Mouse (Mus musculus) embryonic facial prominence, embryonic 11.5 days (tissue): Measurements from ENCODE around the gene Sesn1. TPM values are rescaled to one million over a fixed set of nuclear protein-coding genes. Genes with fewer than 3 reads are reported as not detected.
"Not testable (repeated sequence)": the region's sequence is repeated elsewhere in the genome, so short reads cannot be mapped to it uniquely, and the experiment has no call there.

Source experiments
- ATAC-seq: fragments of 200-750 bp; cut with Nextera tagmentation; replicated peaks from 2 replicates; pipeline ENCODE4 v1.8.0; 2017; ENCODE audit warnings: low read depth; ENCODE audit not compliant: insufficient number of reproducible peaks, low FRiP score, low TSS enrichment
- DNase-seq: peaks from one replicate; pipeline ENCODE4 v3.0.0-alpha.2; 2015; ENCODE audit warnings: low spot score
- H3K27ac ChIP-seq: fragments of 300-500 bp; sonication (generic); replicated peaks from 2 replicates; pipeline ENCODE4 v1.5.1; 2014; ENCODE audit warnings: mild to moderate bottlenecking, low read depth, low read length, control low read depth
- H3K27me3 ChIP-seq: fragments of 300-500 bp; sonication (generic); 2 replicates; pipeline ENCODE4 v1.6.1; 2014; ENCODE audit warnings: mild to moderate bottlenecking, low read length, moderate library complexity, mixed read lengths; ENCODE audit not compliant: control insufficient read depth, insufficient read depth
- H3K36me3 ChIP-seq: fragments of 300-500 bp; sonication (generic); replicated peaks from 2 replicates; pipeline ENCODE4 v1.6.1; 2014; ENCODE audit warnings: low read depth, mild to moderate bottlenecking, low read length, moderate library complexity, mixed read lengths; ENCODE audit not compliant: control insufficient read depth, insufficient read depth
- H3K4me1 ChIP-seq: fragments of 300-500 bp; sonication (generic); 2 replicates; pipeline ENCODE4 v1.6.1; 2014; ENCODE audit warnings: low read length, mixed read lengths; ENCODE audit not compliant: control insufficient read depth, insufficient read depth
- H3K4me2 ChIP-seq: fragments of 300-500 bp; sonication (generic); 2 replicates; pipeline ENCODE4 v1.6.1; 2014; ENCODE audit warnings: low read depth, mild to moderate bottlenecking, control low read depth, low read length, moderate library complexity
- H3K4me3 ChIP-seq: fragments of 300-500 bp; sonication (generic); 2 replicates; pipeline ENCODE4 v1.5.1; 2014; ENCODE audit warnings: low read depth, low read length, control low read depth
- H3K9ac ChIP-seq: fragments of 300-500 bp; sonication (generic); replicated peaks from 2 replicates; pipeline ENCODE4 v1.6.1; 2014; ENCODE audit warnings: mild to moderate bottlenecking, control low read depth, low read length
- H3K9me3 ChIP-seq: fragments of 300-500 bp; sonication (generic); replicated peaks from 2 replicates; pipeline ENCODE4 v1.6.1; 2016; ENCODE audit warnings: mild to moderate bottlenecking, low read length, inconsistent platforms, mixed read lengths; ENCODE audit not compliant: control insufficient read depth
- WGBS: fragments of 180-500 bp; shearing (Covaris S2); extraction: QIAGEN DNeasy Blood & Tissue Kit; methylation state at CpG from one replicate; pipeline ENCODE4 v1.1.7; 2014; 5-methylcytosine and 5-hydroxymethylcytosine counted together
- polyA plus RNA-seq: library from polyadenylated mRNA; unstranded; fragments of >200 nt; fragmentation: Nextera tagmentation; extraction: Ambion mirVana; gene quantifications from 2 replicates; pipeline ENCODE4 v1.2.1, GENCODE M21; 2014

The Sesn1 gene
- polyA plus RNA-seq, 1 experiment from 2014 or later = 35.5 TPM

- no peak overlapping the region for H3K4me2 ChIP-seq
- no peaks in the 10 kb centered on the region for H3K9me3 ChIP-seq
- H3K4me3 ChIP-seq = no peak overlapping the region
- no peaks in the 10 kb centered on the region for H3K36me3 ChIP-seq
- no peak overlapping the region for H3K9ac ChIP-seq
- no peaks in the 10 kb centered on the region for H3K4me1 ChIP-seq
- no peak overlapping the region for H3K27ac ChIP-seq
- no peaks in the 10 kb centered on the region for H3K27me3 ChIP-seq
- 86% methylated on average over 5 of the region's 5 CpGs for WGBS
- ATAC-seq = no peak
- no peak for DNase-seq
These were observed 6.8 kb downstream of the Sesn1 start for GRCm38 (mm10) chr10:41816516-41816915.

GRCm38 (mm10) chr10:41818036-41818732 is 8.4 kb downstream of the Sesn1 start:
- ATAC-seq = no peak
- no peak overlapping the region for H3K27ac ChIP-seq
- no peak overlapping the region for H3K9ac ChIP-seq
- H3K9me3 ChIP-seq = no peaks in the 10 kb centered on the region
- H3K36me3 ChIP-seq = no peaks in the 10 kb centered on the region
- H3K27me3 ChIP-seq = no peaks in the 10 kb centered on the region
- no peaks in the 10 kb centered on the region for H3K4me1 ChIP-seq
- WGBS = 86% methylated on average over 8 of the region's 8 CpGs
- no peak for DNase-seq
- H3K4me2 ChIP-seq = no peak overlapping the region
- H3K4me3 ChIP-seq = no peak overlapping the region

- not testable (repeated sequence) for H3K9me3 ChIP-seq, H3K4me2 ChIP-seq, DNase-seq, H3K27ac ChIP-seq, H3K36me3 ChIP-seq, H3K4me1 ChIP-seq, ATAC-seq, H3K4me3 ChIP-seq, H3K27me3 ChIP-seq, H3K9ac ChIP-seq
- WGBS = 92% methylated on average over 6 of the region's 6 CpGs
These were observed 9.0 kb downstream of the Sesn1 start for GRCm38 (mm10) chr10:41818733-41819070.

GRCm38 (mm10) chr10:41819307-41819706 is 9.6 kb downstream of the Sesn1 start:
- Histone ChIP-seq H3K27ac (no peak overlapping the region), H3K9ac (no peak overlapping the region), H3K27me3 (no peaks in the 10 kb centered on the region), H3K36me3 (no peaks in the 10 kb centered on the region), H3K4me1 (no peaks in the 10 kb centered on the region), H3K9me3 (no peaks in the 10 kb centered on the region), H3K4me3 (no peak overlapping the region), H3K4me2 (no peak overlapping the region)
- DNase-seq (no peak), ATAC-seq (no peak)
- 90% methylated on average over 3 of the region's 3 CpGs for WGBS

- Histone ChIP-seq H3K27ac (no peak overlapping the region), H3K9ac (no peak overlapping the region), H3K27me3 (no peaks in the 10 kb centered on the region), H3K9me3 (no peaks in the 10 kb centered on the region), H3K36me3 (no peaks in the 10 kb centered on the region), H3K4me1 (no peaks in the 10 kb centered on the region), H3K4me3 (no peak overlapping the region), H3K4me2 (no peak overlapping the region)
- ATAC-seq (no peak), DNase-seq (no peak)
- 89% methylated on average over 5 of the region's 5 CpGs for WGBS
These were observed 10.7 kb downstream of the Sesn1 start for GRCm38 (mm10) chr10:41820401-41820800.

- no peak for DNase-seq
- Histone ChIP-seq H3K36me3 (no peaks in the 10 kb centered on the region), H3K27me3 (no peaks in the 10 kb centered on the region), H3K9me3 (no peaks in the 10 kb centered on the region), H3K9ac (no peak overlapping the region), H3K4me2 (no peak overlapping the region), H3K4me1 (no peaks in the 10 kb centered on the region), H3K27ac (no peak overlapping the region), H3K4me3 (no peak overlapping the region)
- WGBS = 91% methylated on average over 6 of the region's 6 CpGs
- no peak for ATAC-seq
These were observed 11.4 kb downstream of the Sesn1 start for GRCm38 (mm10) chr10:41821171-41821570.

GRCm38 (mm10) chr10:41822573-41823281 is 13.0 kb downstream of the Sesn1 start:
- no peak overlapping the region for H3K4me2 ChIP-seq
- H3K9me3 ChIP-seq = no peaks in the 10 kb centered on the region
- H3K4me1 ChIP-seq = no peaks in the 10 kb centered on the region
- no peak overlapping the region for H3K4me3 ChIP-seq
- DNase-seq (no peak), ATAC-seq (no peak)
- no peak overlapping the region for H3K9ac ChIP-seq
- H3K36me3 ChIP-seq = no peaks in the 10 kb centered on the region
- no peaks in the 10 kb centered on the region for H3K27me3 ChIP-seq
- WGBS = 84% methylated on average over 5 of the region's 5 CpGs
- H3K27ac ChIP-seq = no peak overlapping the region

- H3K27ac ChIP-seq, H3K36me3 ChIP-seq, H3K27me3 ChIP-seq, DNase-seq, H3K4me2 ChIP-seq, H3K4me3 ChIP-seq, H3K9ac ChIP-seq, H3K9me3 ChIP-seq, H3K4me1 ChIP-seq, ATAC-seq: not testable (repeated sequence)
- WGBS = 94% methylated on average over 4 of the region's 4 CpGs
These were observed 13.5 kb downstream of the Sesn1 start for GRCm38 (mm10) chr10:41823282-41823675.
